Mouse (Mus musculus): ENCODE results near the gene Fgf10.

DNA sequence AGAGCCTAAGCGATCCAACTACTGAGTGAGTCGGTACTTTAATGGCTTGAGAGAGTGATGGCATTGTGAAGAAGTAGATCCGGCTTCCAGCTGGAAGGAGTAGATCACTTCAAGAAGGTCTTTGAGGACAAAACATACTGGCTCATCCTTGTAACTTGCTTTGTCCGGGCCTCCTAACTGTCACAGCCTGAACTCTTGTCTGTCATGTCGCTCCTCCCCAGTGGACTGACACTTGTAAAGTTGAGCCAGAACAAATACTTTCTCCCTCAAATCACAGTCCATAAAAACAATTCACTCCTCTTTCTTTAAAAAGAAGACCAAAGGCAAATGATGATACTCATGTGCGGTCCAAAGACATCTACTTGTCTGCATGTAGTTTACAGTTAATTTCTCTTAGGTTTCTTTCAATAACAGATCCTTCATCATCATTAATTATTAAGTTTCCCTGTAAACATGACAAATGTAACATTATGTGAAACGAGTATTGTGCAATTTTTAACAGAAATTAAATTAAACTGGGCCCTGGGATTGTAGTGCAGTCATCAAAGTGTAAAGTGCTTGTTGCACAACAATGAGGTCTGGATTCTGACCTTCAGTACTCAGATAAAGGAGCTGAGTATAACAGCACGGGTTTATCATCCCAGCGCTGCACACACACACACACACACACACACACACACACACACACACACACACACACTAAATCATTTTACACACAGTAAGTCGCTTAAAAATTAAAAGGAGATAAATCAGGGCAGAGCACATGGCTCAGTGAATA lies 159.2 kb downstream of the Fgf10 start:
- TF ChIP-seq CTCF (IDR thresholded peaks at IDR 0.05; ENCODE audit: insufficient read depth, low read length): no peak
- TF ChIP-seq POLR2A (IDR thresholded peaks at IDR 0.05; ENCODE audit: borderline replicate concordance, extremely low read depth, low read depth, low read length): no peak
